Mouse (Mus musculus): ENCODE measurements around the gene Smc1a.

GRCm38 (mm10) chrX:152065674-152066073 lies 49.4 kb downstream of the Smc1a start:
- TF ChIP-seq CTCF (IDR thresholded peaks at IDR 0.05; ENCODE audit: borderline replicate concordance, insufficient read depth, low read length) (no peak), POLR2A (IDR thresholded peaks at IDR 0.05; ENCODE audit: low read depth, low read length) (no peak)
